9 mouse cellular contexts compared by ENCODE assay signal in genomic region chrX:36195736-36196525, GRCm38 (mm10). TPM values are rescaled to one million over a fixed set of nuclear protein-coding genes. Genes with fewer than 3 reads are reported as not detected.
DNase-seq lines count a peak whose midpoint lies in the region; ATAC-seq and TF ChIP-seq lines count a peak whose summit lies in the region.
"Had no signal": no experiment of that assay in that cellular context is flagged by ENCODE, and none has a peak within 500 bp of the region (broad histone marks: within the 10 kb centered on the region; RNA-seq: fewer than 3 reads in every experiment).

Gene Zcchc12, plus strand, starts transcription at chrX:36195904.

- ATAC-seq in kidney, embryonic 14.5 days (ENCODE audit: low FRiP score, low TSS enrichment): peak; percentile 80
- ATAC-seq in heart, embryonic 13.5 days (ENCODE audit: extremely low read depth, insufficient number of reproducible peaks, low FRiP score, low TSS enrichment): no peak; the same call in 1 of the 2 replicates
- ATAC-seq in stomach, postnatal 0 days (ENCODE audit: low FRiP score, low TSS enrichment): no peak

- H3K9me3 ChIP-seq in kidney, embryonic 14.5 days (ENCODE audit: control insufficient read depth, low read length): no peaks in the 10 kb centered on the region
- H3K9me3 ChIP-seq in heart, embryonic 13.5 days: no peaks in the 10 kb centered on the region
- H3K9me3 ChIP-seq in midbrain, embryonic 10.5 days (replicated peaks): no peaks in the 10 kb centered on the region
- H3K9me3 ChIP-seq in stomach, postnatal 0 days (ENCODE audit: control insufficient read depth, low read length): no peaks in the 10 kb centered on the region
- H3K9me3 ChIP-seq: G1E had no signal

- no peaks in the 10 kb centered on the region for H3K4me1 ChIP-seq in kidney, embryonic 14.5 days (ENCODE audit: control insufficient read depth, insufficient read depth, low read length)
- peaks cover 16% of the 10 kb centered on the region for H3K4me1 ChIP-seq in heart, embryonic 13.5 days
- peaks cover 38% of the 10 kb centered on the region for H3K4me1 ChIP-seq in midbrain, embryonic 10.5 days
- no peaks in the 10 kb centered on the region for H3K4me1 ChIP-seq in stomach, postnatal 0 days (replicated peaks; ENCODE audit: control insufficient read depth, insufficient read depth)

- TF ChIP-seq EP300 in stomach, postnatal 0 days (optimal IDR thresholded peaks at IDR 0.05): no peak

- no peak within 1 kb of the TSS for H3K27ac ChIP-seq in kidney, embryonic 14.5 days (ENCODE audit: low read depth, low read length)
- no peak within 1 kb of the TSS for H3K27ac ChIP-seq in heart, embryonic 13.5 days (replicated peaks)
- H3K27ac ChIP-seq in midbrain, embryonic 10.5 days (replicated peaks): no peak within 1 kb of the TSS
- H3K27ac ChIP-seq in stomach, postnatal 0 days (replicated peaks): no peak within 1 kb of the TSS

- 24% methylated on average over 28 of the region's 28 CpGs for WGBS in kidney, embryonic 14.5 days
- 16% methylated on average over 27 of the region's 28 CpGs for WGBS in heart, embryonic 13.5 days
- WGBS in midbrain, embryonic 10.5 days: 20% methylated on average over 28 of the region's 28 CpGs
- WGBS in stomach, postnatal 0 days: 21% methylated on average over 27 of the region's 28 CpGs

- H3K9ac ChIP-seq in kidney, embryonic 14.5 days (ENCODE audit: low read depth, low read length): peak within 1 kb of the TSS; percentile 12; the same call in 1 of the 2 replicates
- H3K9ac ChIP-seq in heart, embryonic 13.5 days: peak within 1 kb of the TSS; percentile 37
- H3K9ac ChIP-seq in stomach, postnatal 0 days (ENCODE audit: low read length): no peak within 1 kb of the TSS

- H3K27me3 ChIP-seq in kidney, embryonic 14.5 days (ENCODE audit: control insufficient read depth, insufficient read depth, low read length): no peaks in the 10 kb centered on the region
- H3K27me3 ChIP-seq in heart, embryonic 13.5 days (replicated peaks): peaks cover 16% of the 10 kb centered on the region; the same call in 1 of the 2 replicates
- peaks cover 39% of the 10 kb centered on the region for H3K27me3 ChIP-seq in midbrain, embryonic 10.5 days (ENCODE audit: low read depth, poor library complexity, severe bottlenecking)
- no peaks in the 10 kb centered on the region for H3K27me3 ChIP-seq in stomach, postnatal 0 days (ENCODE audit: control insufficient read depth, insufficient read depth, low read length)

- H3K4me3 ChIP-seq in kidney, embryonic 14.5 days (ENCODE audit: low read length): peak within 1 kb of the TSS; percentile 21
- H3K4me3 ChIP-seq in heart, embryonic 13.5 days: peak within 1 kb of the TSS; percentile 41
- peak within 1 kb of the TSS; percentile 48 for H3K4me3 ChIP-seq in midbrain, embryonic 10.5 days
- no peak within 1 kb of the TSS for H3K4me3 ChIP-seq in stomach, postnatal 0 days (ENCODE audit: low read depth, low read length)

- no peak for TF ChIP-seq CTCF in stomach, postnatal 0 days (IDR thresholded peaks at IDR 0.05; ENCODE audit: low read depth)

- H3K36me3 ChIP-seq in kidney, embryonic 14.5 days (ENCODE audit: control insufficient read depth, insufficient read depth, low read length): no peaks in the 10 kb centered on the region
- no peaks in the 10 kb centered on the region for H3K36me3 ChIP-seq in heart, embryonic 13.5 days
- no peaks in the 10 kb centered on the region for H3K36me3 ChIP-seq in midbrain, embryonic 10.5 days
- no peaks in the 10 kb centered on the region for H3K36me3 ChIP-seq in stomach, postnatal 0 days (ENCODE audit: control insufficient read depth, insufficient read depth, low read length)
- H3K36me3 ChIP-seq: G1E had no signal

- H3K4me2 ChIP-seq in kidney, embryonic 14.5 days (replicated peaks; ENCODE audit: low read depth, low read length): peak within 1 kb of the TSS; percentile 40
- H3K4me2 ChIP-seq in heart, embryonic 13.5 days: peak within 1 kb of the TSS; percentile 68
- peak within 1 kb of the TSS; percentile 31 for H3K4me2 ChIP-seq in stomach, postnatal 0 days (replicated peaks; ENCODE audit: low read depth)

- no peak for DNase-seq in kidney, adult 9 months
- peak; percentile 3 to 7 for DNase-seq in cerebellum, postnatal 36 days
- peak; percentile 10 for DNase-seq in layer of hippocampus, adult 9-10 months (ENCODE audit: low spot score)
- peak; percentile 47 for DNase-seq in midbrain, embryonic 10.5 days (ENCODE audit: low spot score)
- peak; percentile 21 for DNase-seq in stomach, postnatal 0 days (ENCODE audit: low spot score)
- DNase-seq in urinary bladder, postnatal 25 days (ENCODE audit: low spot score): no peak

RNA-seq across cellular contexts. Expression of gene Zcchc12, which starts in this region (rescaled TPM):
- polyA plus RNA-seq in kidney, embryonic 14.5 days (2014; fragmentation: Nextera tagmentation; extraction: Ambion mirVana): 3.9 and 4.8 TPM in 2 replicates
- polyA plus RNA-seq in heart, embryonic 13.5 days (2015; fragmentation: Nextera tagmentation; extraction: Ambion mirVana): 5.1 and 7.2 TPM in 2 replicates
- 11.1 and 30.5 TPM in 2 replicates for polyA plus RNA-seq in midbrain, embryonic 10.5 days (2016; fragmentation: Nextera tagmentation; extraction: Ambion mirVana)
- 12.0 and 12.7 TPM in 2 replicates for polyA plus RNA-seq in stomach, postnatal 0 days (2015; fragmentation: Nextera tagmentation; extraction: Ambion mirVana)
- polyA plus RNA-seq: G1E had no signal

Comparison
In these comparisons a context has a peak if more than half of its experiments do, and no peak if none do; other contexts are left out.
1. DNase-seq: peak in cerebellum, postnatal 36 days (2 of 2), layer of hippocampus, adult 9-10 months (single experiment), midbrain, embryonic 10.5 days (single experiment) and stomach, postnatal 0 days (single experiment); none in kidney, adult 9 months (single experiment) and urinary bladder, postnatal 25 days (single experiment).
2. Peak in every context shown above with its lines, with median percentiles within 50 percentile points of each other: H3K4me2 ChIP-seq.